Mouse (Mus musculus) C2C12 (cell line): Measurements from ENCODE around the gene Alg12. TPM values are rescaled to one million over a fixed set of nuclear protein-coding genes. Genes with fewer than 3 reads are reported as not detected.
A peak's percentile ranks its signal among the peaks of the same experiment; 100 is the strongest.

ENCODE experiments used
- H3K27me3 ChIP-seq: one replicate; pipeline ENCODE4 v1.6.1; 2011; ENCODE audit not compliant: control insufficient read depth, insufficient read depth, insufficient read length
- H3K36me3 ChIP-seq: one replicate; pipeline ENCODE4 v1.6.1; 2011; ENCODE audit not compliant: control insufficient read depth, insufficient read depth
- H3K4me3 ChIP-seq: one replicate; pipeline ENCODE4 v1.5.1; 2011; ENCODE audit warnings: mild to moderate bottlenecking, control low read depth; ENCODE audit not compliant: poor library complexity, insufficient read depth, severe bottlenecking
- H3K79me2 ChIP-seq: one replicate; pipeline ENCODE4 v1.6.1; 2011; ENCODE audit not compliant: control insufficient read depth, insufficient read depth
- H3K79me3 ChIP-seq: one replicate; pipeline ENCODE4 v1.6.1; 2011; ENCODE audit warnings: low read depth, control low read depth
- H3ac ChIP-seq: one replicate; pipeline ENCODE3; 2011; ENCODE audit warnings: low read depth; ENCODE audit not compliant: control insufficient read depth, insufficient read length
- CEBPB ChIP-seq: IDR thresholded peaks from one replicate; pipeline ENCODE4 v1.6.1; 2011; ENCODE audit warnings: low read depth, mild to moderate bottlenecking, control low read depth, moderate library complexity
- CTCF ChIP-seq: IDR thresholded peaks from one replicate; pipeline ENCODE4 v1.5.1; 2011; ENCODE audit not compliant: control insufficient read depth, insufficient read depth, insufficient read length
- FOSL1 ChIP-seq: IDR thresholded peaks from one replicate; pipeline ENCODE4 v1.8.0; 2011; ENCODE audit warnings: mild to moderate bottlenecking, low read length; ENCODE audit not compliant: poor library complexity, insufficient read depth, severe bottlenecking
- MAX ChIP-seq: IDR thresholded peaks from one replicate; pipeline ENCODE4 v1.6.1; 2011; ENCODE audit warnings: mild to moderate bottlenecking, control low read depth
- MYOD1 ChIP-seq: IDR thresholded peaks from one replicate; pipeline ENCODE4 v1.6.1; 2011; ENCODE audit warnings: low read depth; ENCODE audit not compliant: control insufficient read depth, insufficient read length
- MYOG ChIP-seq: IDR thresholded peaks from one replicate; pipeline ENCODE4 v1.6.1; 2011; ENCODE audit not compliant: control insufficient read depth, insufficient read length; ENCODE audit errors: extremely low read depth
- USF1 ChIP-seq: IDR thresholded peaks from one replicate; pipeline ENCODE4 v1.6.1; 2011; ENCODE audit warnings: low read depth, mild to moderate bottlenecking, control low read depth, moderate library complexity
- long read RNA-seq, 2 experiments: library from polyadenylated mRNA; unstranded; transcript quantifications; one replicate each; pipeline ENCODE4 v2.0.0; 2019 to 2020
- polyA plus RNA-seq: library from polyadenylated mRNA; unstranded; fragments of >200 nt; fragmentation: generic; extraction: Trizol; gene quantifications from one replicate; pipeline ENCODE4 v1.2.1, GENCODE M21; 2012; ENCODE audit warnings: missing spikeins

The Alg12 gene
- 14.2 TPM for polyA plus RNA-seq
- long read RNA-seq, experiment 1, transcript Alg12-204 (10 exons, 2,130 nt), result major isoform, 6 of 13 reads
- long read RNA-seq, experiment 1, partial matches to known transcripts, result 5 of 13 reads
- long read RNA-seq, experiment 1, other reads (novel, unspliced or antisense), result 0 of 13 reads
- long read RNA-seq, experiment 2, transcript Alg12-204 (10 exons, 2,130 nt), result major isoform, 49 of 75 reads
- long read RNA-seq, experiment 2, partial matches to known transcripts, result 6 of 75 reads
- long read RNA-seq, experiment 2, other reads (novel, unspliced or antisense), result 16 of 75 reads

GRCm38 (mm10) chr15:88819026-88819905 lies at the start of gene Alg12, which contains the start of gene Creld2:
Gene Alg12 (minus strand): TSS chr15:88819318.
Gene Creld2 (plus strand): TSS chr15:88819646.
- no peak for TF ChIP-seq MYOD1
- TF ChIP-seq FOSL1, result no peak
- TF ChIP-seq MYOG, result no peak
- no peak for TF ChIP-seq CTCF
- TF ChIP-seq MAX, result peak; percentile 84
- no peak for TF ChIP-seq USF1
- Histone ChIP-seq H3K27me3 (no peaks in the 10 kb centered on the region), H3ac (peak within 1 kb of the TSS; percentile 95), H3K36me3 (peaks cover 50% of the 10 kb centered on the region), H3K79me3 (peaks cover 7% of the 10 kb centered on the region), H3K4me3 (peak within 1 kb of the TSS; percentile 94), H3K79me2 (peaks cover 39% of the 10 kb centered on the region)

DNA sequence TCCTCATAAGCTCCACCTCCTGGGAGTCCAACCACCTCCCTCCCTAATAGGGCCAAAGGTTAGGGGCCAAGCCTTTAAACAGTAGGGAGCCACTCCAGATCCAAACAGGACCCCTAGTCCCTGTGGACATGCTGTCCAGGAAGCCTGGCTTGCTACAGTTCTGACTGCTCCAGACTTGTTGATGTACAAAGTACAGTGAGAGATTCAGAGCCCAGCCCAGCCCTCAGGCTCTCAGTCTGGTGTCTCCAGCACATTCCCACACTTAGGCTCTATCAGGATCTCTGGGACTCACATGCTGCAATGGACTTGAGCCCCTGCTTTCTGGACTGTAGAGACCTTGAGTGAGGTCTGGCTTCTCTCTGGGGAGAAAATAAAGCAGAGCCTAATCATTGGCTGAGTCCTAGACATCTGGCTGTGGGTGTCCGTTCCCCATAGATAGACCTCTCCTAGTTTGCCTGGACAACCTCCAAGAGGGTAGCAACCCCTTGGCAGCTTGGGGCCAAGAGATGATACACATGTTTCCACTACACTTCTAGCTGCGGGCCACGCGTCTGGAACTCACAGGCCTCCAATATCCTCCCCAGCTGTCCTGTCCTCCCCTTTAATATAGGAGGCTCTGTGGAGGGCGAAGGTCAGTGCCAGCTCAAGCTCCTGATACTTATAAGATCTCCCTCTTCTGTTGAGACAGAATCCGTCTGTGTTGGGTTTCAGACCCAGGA lies 49.1 kb upstream of the Alg12 start:
- Histone ChIP-seq H3ac (no peak overlapping the region), H3K79me3 (peaks cover 24% of the 10 kb centered on the region), H3K4me3 (no peak overlapping the region), H3K27me3 (no peaks in the 10 kb centered on the region), H3K36me3 (peaks cover 33% of the 10 kb centered on the region), H3K79me2 (peaks cover 38% of the 10 kb centered on the region)
- no peak for TF ChIP-seq CEBPB
- TF ChIP-seq MAX, result no peak
- no peak for TF ChIP-seq FOSL1
- no peak for TF ChIP-seq CTCF
- no peak for TF ChIP-seq MYOG
- TF ChIP-seq USF1, result no peak
- TF ChIP-seq MYOD1, result no peak

DNA sequence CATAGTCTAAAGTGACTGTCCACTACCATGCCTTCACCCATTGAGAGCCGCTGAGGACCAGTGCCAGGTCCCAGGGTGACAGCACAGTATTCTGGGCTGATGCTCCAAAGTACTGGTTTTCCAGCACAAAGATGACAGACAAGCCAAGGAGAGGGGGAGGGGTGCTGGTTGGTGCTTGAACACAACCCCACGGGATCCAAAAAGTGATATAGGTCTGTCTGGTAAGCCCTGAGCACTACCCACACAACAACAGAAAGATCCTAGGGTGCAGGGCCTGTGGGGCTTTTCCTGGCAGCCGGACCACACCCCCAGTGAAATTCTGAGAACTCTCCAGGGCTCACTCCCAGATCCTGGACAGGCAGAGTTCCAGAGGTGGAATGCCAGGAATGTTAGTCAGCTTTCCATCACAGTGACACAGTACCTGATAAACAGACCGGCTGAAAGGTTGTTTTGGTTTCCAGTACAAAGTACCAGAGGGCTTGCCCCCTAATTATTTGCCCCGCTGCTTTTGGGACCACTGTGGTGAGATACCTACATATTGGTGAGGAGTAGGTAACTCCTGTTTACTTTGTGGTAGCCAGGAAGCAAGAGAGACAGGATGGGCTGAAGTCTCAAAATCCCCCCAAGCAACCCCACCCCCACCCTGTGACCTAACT lies 48.4 kb upstream of the Alg12 start:
- H3K27me3 ChIP-seq, result no peaks in the 10 kb centered on the region
- peaks cover 44% of the 10 kb centered on the region for H3K79me2 ChIP-seq
- TF ChIP-seq USF1, result no peak
- TF ChIP-seq FOSL1, result no peak
- TF ChIP-seq MYOG, result no peak
- TF ChIP-seq MAX, result no peak
- no peak for TF ChIP-seq MYOD1
- no peak for TF ChIP-seq CEBPB
- no peak for TF ChIP-seq CTCF
- H3K36me3 ChIP-seq, result peaks cover 35% of the 10 kb centered on the region
- H3K4me3 ChIP-seq, result no peak overlapping the region
- no peak overlapping the region for H3ac ChIP-seq
- peaks cover 29% of the 10 kb centered on the region for H3K79me3 ChIP-seq

DNA sequence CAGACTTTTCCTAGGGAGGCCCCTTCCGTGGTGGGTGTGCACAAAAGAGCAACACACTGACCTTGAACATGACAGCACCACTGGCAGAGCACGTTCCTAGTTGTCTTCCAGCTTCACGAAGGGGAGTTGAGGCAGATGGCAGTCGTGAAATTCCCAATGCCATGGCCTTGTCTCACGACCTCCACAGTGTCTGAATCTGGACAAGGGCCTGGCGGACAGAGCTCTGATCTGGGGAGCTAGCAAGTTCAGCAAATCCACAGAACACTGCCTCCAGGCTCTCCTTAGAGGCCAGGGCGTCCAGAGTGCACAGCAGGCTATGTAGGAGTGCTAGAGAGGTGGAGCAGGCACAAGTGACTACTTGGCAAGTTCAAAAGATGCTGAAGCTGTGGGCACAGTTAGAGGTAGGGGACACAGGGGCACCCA lies 47.8 kb upstream of the Alg12 start:
- TF ChIP-seq MYOG, result no peak
- TF ChIP-seq CEBPB, result no peak
- H3ac ChIP-seq, result no peak overlapping the region
- peaks cover 35% of the 10 kb centered on the region for H3K36me3 ChIP-seq
- H3K79me2 ChIP-seq, result peaks cover 47% of the 10 kb centered on the region
- H3K4me3 ChIP-seq, result no peak overlapping the region
- H3K79me3 ChIP-seq, result peaks cover 29% of the 10 kb centered on the region
- H3K27me3 ChIP-seq, result no peaks in the 10 kb centered on the region

GRCm38 (mm10) chr15:88865888-88866695 lies 47.0 kb upstream of the Alg12 start:
- Histone ChIP-seq H3K36me3 (peaks cover 35% of the 10 kb centered on the region), H3K4me3 (no peak overlapping the region), H3K79me2 (peaks cover 47% of the 10 kb centered on the region), H3K79me3 (peaks cover 29% of the 10 kb centered on the region), H3ac (no peak overlapping the region), H3K27me3 (no peaks in the 10 kb centered on the region)
- TF ChIP-seq MYOD1, result no peak
- no peak for TF ChIP-seq MAX
- no peak for TF ChIP-seq MYOG
- TF ChIP-seq CEBPB, result no peak
- no peak for TF ChIP-seq CTCF
- TF ChIP-seq USF1, result no peak
- no peak for TF ChIP-seq FOSL1
